Mouse (Mus musculus): ENCODE measurements around the gene Fam160a2. TPM values are rescaled to one million over a fixed set of nuclear protein-coding genes. Genes with fewer than 3 reads are reported as not detected.

Fam160a2 gene
- total RNA-seq (2014; rRNA removed), result 48.0 and 48.8 TPM in 2 replicates
- polyA plus RNA-seq (2015; fragmentation: Nextera tagmentation; extraction: Ambion mirVana), result 30.7 and 33.4 TPM in 2 replicates

- Histone ChIP-seq H3K4me2 (ENCODE audit: low read depth, low read length) (peak within 1 kb of the TSS; percentile 64), H3K27ac (peak within 1 kb of the TSS; percentile 79), H3K9ac (replicated peaks; ENCODE audit: low read length) (peak within 1 kb of the TSS; percentile 71), H3K36me3 (ENCODE audit: insufficient read depth, low read length) (no peaks in the 10 kb centered on the region), H3K27me3 (ENCODE audit: insufficient read depth, low read length) (no peaks in the 10 kb centered on the region), H3K9me3 (ENCODE audit: low read length) (no peaks in the 10 kb centered on the region), H3K4me1 (ENCODE audit: insufficient read depth, low read length) (peaks cover 10% of the 10 kb centered on the region; the same call in 1 of the 2 replicates), H3K4me3 (ENCODE audit: low read length) (peak within 1 kb of the TSS; percentile 63)
- 1% methylated on average over 50 of the region's 55 CpGs for WGBS
- TF ChIP-seq CTCF (IDR thresholded peaks at IDR 0.05; ENCODE audit: low read depth), result no peak
- DNase-seq (ENCODE audit: low spot score) (peak; percentile 100), ATAC-seq (peak; percentile 99)
Measured at GRCm38 (mm10) chr7:105399935-105400624, at the start of gene Fam160a2. Gene Fam160a2 (minus strand): TSS chr7:105400054.

DNA sequence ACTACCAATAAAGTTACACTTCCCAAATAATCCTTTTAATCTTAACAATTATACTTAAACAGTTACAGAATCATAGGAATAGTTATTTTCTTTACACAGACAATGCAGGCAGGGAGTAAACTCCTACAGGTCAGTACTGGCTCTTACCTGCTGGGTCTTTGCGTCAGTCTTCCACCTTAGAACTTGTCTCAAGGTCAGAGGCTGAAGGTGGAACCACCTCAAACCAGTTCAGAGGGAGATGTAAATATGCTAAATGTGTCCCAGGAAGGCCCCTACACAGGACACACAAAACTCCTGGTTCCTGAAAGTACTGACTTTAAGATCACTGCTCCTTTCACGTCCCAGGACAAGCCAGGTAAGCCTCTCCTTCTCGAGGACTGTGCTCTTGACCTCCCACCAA is 45.2 kb upstream of the Fam160a2 start:
- ATAC-seq, result no peak
- Histone ChIP-seq H3K36me3 (ENCODE audit: insufficient read depth, low read length) (no peaks in the 10 kb centered on the region), H3K4me3 (ENCODE audit: low read length) (no peak overlapping the region), H3K27me3 (ENCODE audit: insufficient read depth, low read length) (no peaks in the 10 kb centered on the region), H3K4me2 (ENCODE audit: low read depth, low read length) (no peak overlapping the region), H3K27ac (no peak overlapping the region), H3K9ac (replicated peaks; ENCODE audit: low read length) (no peak overlapping the region), H3K4me1 (ENCODE audit: insufficient read depth, low read length) (no peaks in the 10 kb centered on the region), H3K9me3 (ENCODE audit: low read length) (no peaks in the 10 kb centered on the region)
- DNase-seq (ENCODE audit: low spot score), result no peak
- WGBS, result 76% methylated on average over 3 of the region's 3 CpGs
- TF ChIP-seq CTCF (IDR thresholded peaks at IDR 0.05; ENCODE audit: low read depth), result no peak

GRCm38 (mm10) chr7:105441426-105441825 is 41.6 kb upstream of the Fam160a2 start:
- ATAC-seq (no peak), DNase-seq (ENCODE audit: low spot score) (no peak)

GRCm38 (mm10) chr7:105437979-105438772 is 38.3 kb upstream of the Fam160a2 start:
- no peak overlapping the region for H3K4me3 ChIP-seq (ENCODE audit: low read length)
- ATAC-seq (no peak), DNase-seq (ENCODE audit: low spot score) (no peak)
- H3K36me3 ChIP-seq (ENCODE audit: insufficient read depth, low read length), result no peaks in the 10 kb centered on the region
- 82% methylated on average over 7 of the region's 7 CpGs for WGBS
- TF ChIP-seq CTCF (IDR thresholded peaks at IDR 0.05; ENCODE audit: low read depth), result no peak
- H3K27me3 ChIP-seq (ENCODE audit: insufficient read depth, low read length), result no peaks in the 10 kb centered on the region
- H3K4me1 ChIP-seq (ENCODE audit: insufficient read depth, low read length), result no peaks in the 10 kb centered on the region
- no peak overlapping the region for H3K27ac ChIP-seq
- H3K4me2 ChIP-seq (ENCODE audit: low read depth, low read length), result no peak overlapping the region
- no peaks in the 10 kb centered on the region for H3K9me3 ChIP-seq (ENCODE audit: low read length)
- no peak overlapping the region for H3K9ac ChIP-seq (replicated peaks; ENCODE audit: low read length)

More at GRCm38 (mm10) chr7:105441426-105441825, 41.6 kb upstream of the Fam160a2 start:
- Histone ChIP-seq H3K4me2 (ENCODE audit: low read depth, low read length) (no peak overlapping the region), H3K9ac (replicated peaks; ENCODE audit: low read length) (no peak overlapping the region), H3K27ac (no peak overlapping the region), H3K4me3 (ENCODE audit: low read length) (no peak overlapping the region), H3K9me3 (ENCODE audit: low read length) (no peaks in the 10 kb centered on the region), H3K36me3 (ENCODE audit: insufficient read depth, low read length) (no peaks in the 10 kb centered on the region), H3K27me3 (ENCODE audit: insufficient read depth, low read length) (no peaks in the 10 kb centered on the region), H3K4me1 (ENCODE audit: insufficient read depth, low read length) (no peaks in the 10 kb centered on the region)
- WGBS, result 63% methylated on average over 4 of the region's 4 CpGs
- no peak for TF ChIP-seq CTCF (IDR thresholded peaks at IDR 0.05; ENCODE audit: low read depth)

DNA sequence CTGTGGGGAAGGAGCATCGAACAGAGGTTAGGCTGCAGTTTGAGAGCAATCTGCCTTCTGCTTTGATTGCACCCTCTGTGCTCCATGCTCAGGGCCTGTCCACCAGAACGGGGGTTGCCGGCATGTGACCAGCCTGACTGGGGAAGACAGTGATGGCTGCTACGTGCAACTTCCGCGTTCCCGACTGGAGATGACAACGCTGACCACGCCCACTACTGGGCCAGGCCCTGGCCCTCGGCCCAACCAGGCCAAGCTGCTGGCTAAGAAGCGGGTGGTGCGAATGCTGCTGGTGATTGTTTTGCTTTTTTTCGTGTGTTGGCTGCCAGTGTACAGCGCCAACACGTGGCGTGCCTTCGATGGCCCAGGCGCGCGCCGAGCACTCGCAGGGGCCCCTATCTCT is 34.9 kb upstream of the Fam160a2 start:
- Histone ChIP-seq H3K27ac (no peak overlapping the region), H3K4me3 (ENCODE audit: low read length) (no peak overlapping the region), H3K9ac (replicated peaks; ENCODE audit: low read length) (no peak overlapping the region), H3K4me2 (ENCODE audit: low read depth, low read length) (no peak overlapping the region), H3K4me1 (ENCODE audit: insufficient read depth, low read length) (no peaks in the 10 kb centered on the region), H3K9me3 (ENCODE audit: low read length) (no peaks in the 10 kb centered on the region), H3K27me3 (ENCODE audit: insufficient read depth, low read length) (no peaks in the 10 kb centered on the region), H3K36me3 (ENCODE audit: insufficient read depth, low read length) (no peaks in the 10 kb centered on the region)
- 85% methylated on average over 22 of the region's 22 CpGs for whole genome bisulfite sequencing
- TF ChIP-seq CTCF (IDR thresholded peaks at IDR 0.05; ENCODE audit: low read depth), result no peak
- DNase-seq (ENCODE audit: low spot score) (no peak), ATAC-seq (no peak)

GRCm38 (mm10) chr7:105433859-105434258 is 34.0 kb upstream of the Fam160a2 start:
- H3K9ac ChIP-seq (replicated peaks; ENCODE audit: low read length), result no peak overlapping the region
- no peak for ATAC-seq
- H3K4me2 ChIP-seq (ENCODE audit: low read depth, low read length), result no peak overlapping the region
- H3K4me3 ChIP-seq (ENCODE audit: low read length), result no peak overlapping the region
- DNase-seq (ENCODE audit: low spot score), result no peak
- no peaks in the 10 kb centered on the region for H3K36me3 ChIP-seq (ENCODE audit: insufficient read depth, low read length)
- no peaks in the 10 kb centered on the region for H3K27me3 ChIP-seq (ENCODE audit: insufficient read depth, low read length)
- TF ChIP-seq CTCF (IDR thresholded peaks at IDR 0.05; ENCODE audit: low read depth), result no peak
- no peak overlapping the region for H3K27ac ChIP-seq
- H3K4me1 ChIP-seq (ENCODE audit: insufficient read depth, low read length), result no peaks in the 10 kb centered on the region
- no peaks in the 10 kb centered on the region for H3K9me3 ChIP-seq (ENCODE audit: low read length)
- WGBS, result 91% methylated on average over 17 of the region's 17 CpGs
